Mouse (Mus musculus) c-Kit-positive CD71-positive TER-119-positive erythroid progenitor cells, embryonic 14.5 days (primary cell): ENCODE results near the gene Ppcs.

Source experiments
- DNase-seq: peaks from one replicate; pipeline ENCODE4 v3.0.0-alpha.2; 2013; ENCODE audit warnings: low spot score

The Ppcs gene

GRCm38 (mm10) chr4:119417270-119417669, 5.0 kb downstream of the Ppcs start:
- DNase-seq = no peak

GRCm38 (mm10) chr4:119415072-119415753, 7.0 kb downstream of the Ppcs start, which contains the start of gene Ccdc30:
Gene Ccdc30 (minus strand): TSS chr4:119415521.
- peak; percentile 31 for DNase-seq

GRCm38 (mm10) chr4:119412791-119413190, 9.4 kb downstream of the Ppcs start:
- no peak for DNase-seq

GRCm38 (mm10) chr4:119411877-119412650, 10.2 kb downstream of the Ppcs start:
- no peak for DNase-seq

- no peak for DNase-seq
These were observed 18.8 kb downstream of the Ppcs start for GRCm38 (mm10) chr4:119403431-119403830.

GRCm38 (mm10) chr4:119400896-119401295, 21.3 kb downstream of the Ppcs start:
- DNase-seq = no peak

- DNase-seq = no peak
These were observed 23.5 kb downstream of the Ppcs start for GRCm38 (mm10) chr4:119398751-119399150.

GRCm38 (mm10) chr4:119390369-119390768, 31.9 kb downstream of the Ppcs start:
- peak; percentile 42 for DNase-seq

GRCm38 (mm10) chr4:119389184-119389583, 33.0 kb downstream of the Ppcs start:
- DNase-seq = no peak

GRCm38 (mm10) chr4:119381471-119382190, 40.6 kb downstream of the Ppcs start:
- no peak for DNase-seq

GRCm38 (mm10) chr4:119369460-119369859, 52.8 kb downstream of the Ppcs start:
- no peak for DNase-seq
